Mouse (Mus musculus) brown adipose tissue, adult 24 weeks (tissue): ENCODE measurements around the gene Cops4. TPM values are rescaled to one million over a fixed set of nuclear protein-coding genes. Genes with fewer than 3 reads are reported as not detected.

Experiments used
- H3K27ac ChIP-seq: fragments of 200-500 bp; replicated peaks from 2 replicates; pipeline ENCODE4 v1.5.1; 2012; ENCODE audit warnings: low read depth, mild to moderate bottlenecking, low read length
- H3K4me1 ChIP-seq: fragments of 200-500 bp; 2 replicates; pipeline ENCODE4 v1.6.1; 2012; ENCODE audit warnings: low read length, mixed read lengths; ENCODE audit not compliant: control insufficient read depth, insufficient read depth, insufficient read length
- H3K4me3 ChIP-seq: fragments of 200-500 bp; 2 replicates; pipeline ENCODE4 v1.5.1; 2012; ENCODE audit warnings: low read depth, mild to moderate bottlenecking, low read length, moderate library complexity; ENCODE audit not compliant: insufficient read depth
- polyA plus RNA-seq: library from polyadenylated mRNA; stranded (reverse); fragments of >200 nt; gene quantifications from 2 replicates; pipeline ENCODE4 v1.2.4, GENCODE M21; 2012; ENCODE audit not compliant: missing spikeins, insufficient read depth, insufficient read length

Gene Cops4
- polyA plus RNA-seq, 1 experiment: 61.2 TPM

DNA sequence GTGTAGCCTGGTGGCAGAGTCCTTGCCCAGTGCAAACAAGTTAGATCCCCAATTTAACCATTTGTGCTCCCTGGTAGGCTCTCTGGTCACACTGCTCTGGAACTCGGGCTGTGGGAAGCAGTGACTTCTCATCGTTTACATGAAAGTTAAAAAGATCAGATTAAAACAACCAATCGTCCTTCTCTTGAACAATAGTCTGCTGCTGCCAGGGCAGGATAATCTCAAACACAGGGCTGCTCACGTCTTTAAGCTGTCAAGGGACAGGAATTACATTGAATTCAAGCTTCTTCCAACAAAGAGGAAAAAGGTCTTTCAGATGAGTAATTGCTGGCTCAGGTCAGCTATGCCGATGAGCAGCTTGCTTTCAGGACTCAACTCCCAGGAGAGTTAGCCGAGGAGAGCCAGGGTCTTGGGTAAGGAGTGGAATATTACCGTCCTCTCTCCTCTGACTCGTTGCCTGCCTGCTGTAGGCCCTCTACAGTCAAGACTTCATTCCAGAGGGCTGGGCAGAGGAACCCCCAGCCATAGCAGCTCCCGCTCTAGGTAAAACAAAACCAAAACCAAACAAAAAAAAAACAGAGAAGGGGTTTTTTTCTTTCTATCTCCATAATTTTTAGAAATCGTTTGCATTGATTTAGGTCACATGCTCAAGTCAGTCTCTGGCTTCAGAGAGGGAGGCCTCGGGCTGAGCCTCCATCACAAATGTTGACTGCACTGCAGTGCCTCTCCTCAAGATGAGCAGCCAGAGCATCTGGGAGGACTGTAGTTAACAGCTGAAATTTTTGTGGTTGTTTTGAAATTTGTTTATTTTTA is 63.7 kb downstream of the Cops4 start:
- Histone ChIP-seq H3K4me1 (no peaks in the 10 kb centered on the region), H3K4me3 (no peak overlapping the region), H3K27ac (no peak overlapping the region)

DNA sequence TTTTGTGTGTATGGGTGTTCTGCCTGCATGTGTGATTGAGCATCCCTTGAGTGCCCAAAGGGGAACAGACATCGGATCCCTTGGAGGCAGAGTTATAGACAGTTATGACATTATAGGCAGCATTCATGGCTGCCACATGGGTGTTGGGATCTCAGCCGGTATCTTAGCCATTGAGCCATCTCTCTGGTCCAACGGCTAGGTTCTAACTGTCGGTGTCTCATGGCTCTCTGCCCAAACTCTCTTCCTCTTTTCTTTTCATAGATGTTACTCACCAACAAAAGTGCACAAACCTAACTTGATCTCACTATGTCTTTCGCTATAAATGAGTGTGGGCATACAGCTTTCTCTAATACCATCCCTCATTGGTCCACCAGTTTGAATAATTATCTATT is 64.3 kb downstream of the Cops4 start:
- H3K4me1 ChIP-seq: no peaks in the 10 kb centered on the region
- no peak overlapping the region for H3K27ac ChIP-seq
- H3K4me3 ChIP-seq: no peak overlapping the region

DNA sequence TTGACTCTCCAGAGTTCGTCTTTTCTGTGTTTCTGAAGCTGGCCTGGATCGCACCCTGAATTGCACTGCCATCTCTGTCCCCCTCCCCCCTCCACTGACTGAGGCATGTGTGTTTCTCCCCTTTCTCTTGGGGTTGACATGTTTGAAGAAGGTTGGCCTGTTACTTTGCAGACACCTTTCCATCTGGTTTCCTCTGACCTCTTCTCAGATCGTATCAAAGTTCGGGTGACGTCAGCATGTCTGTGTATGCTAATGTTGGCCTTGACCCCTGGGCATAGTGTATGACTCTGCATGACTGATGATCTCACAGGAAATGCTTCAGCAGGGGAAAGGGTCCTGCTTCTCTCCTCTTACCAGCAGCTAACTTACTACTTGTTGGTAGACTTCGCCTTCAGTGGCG is 65.0 kb downstream of the Cops4 start:
- H3K4me3 ChIP-seq: no peak overlapping the region
- H3K27ac ChIP-seq: no peak overlapping the region
- H3K4me1 ChIP-seq: no peaks in the 10 kb centered on the region

DNA sequence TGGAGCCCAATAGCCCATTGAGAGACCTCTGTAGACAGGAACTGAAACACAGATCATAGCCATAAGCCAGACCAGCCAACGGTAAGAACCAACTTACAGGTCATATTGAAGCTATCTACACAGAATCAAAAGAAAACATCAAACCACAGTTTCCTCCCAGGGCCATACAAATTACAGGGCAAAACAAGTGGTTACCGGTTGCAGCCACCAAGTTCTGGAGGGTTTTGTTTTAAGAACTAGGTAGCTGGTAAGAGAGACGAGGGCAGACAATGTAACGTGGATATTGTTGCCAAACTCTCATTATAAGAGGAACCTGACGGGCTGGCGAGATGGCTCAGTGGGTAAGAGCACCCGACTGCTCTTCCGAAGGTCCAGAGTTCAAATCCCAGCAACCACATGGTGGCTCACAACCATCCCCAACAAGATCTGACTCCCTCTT is 67.1 kb downstream of the Cops4 start:
- H3K4me1 ChIP-seq: no peaks in the 10 kb centered on the region
- H3K27ac ChIP-seq: no peak overlapping the region
- H3K4me3 ChIP-seq: no peak overlapping the region

DNA sequence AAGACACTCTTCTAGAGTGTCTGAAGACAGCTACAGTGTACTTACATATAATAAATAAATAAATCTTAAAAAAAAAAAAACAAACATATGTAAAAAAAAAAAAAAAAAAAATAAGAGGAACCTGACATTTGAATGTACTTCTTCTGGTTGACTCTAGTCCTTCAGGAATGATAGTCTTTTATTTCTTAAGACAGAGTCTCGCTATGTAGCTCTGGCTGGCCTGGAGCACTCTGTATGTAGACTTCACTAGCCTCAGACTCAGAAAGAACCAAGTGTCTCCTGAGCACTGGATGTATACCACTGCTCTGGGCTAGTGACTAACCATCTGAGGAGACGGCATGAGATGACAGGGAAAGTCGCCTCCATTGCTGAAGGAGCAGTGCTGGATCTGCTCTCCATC is 67.5 kb downstream of the Cops4 start:
- H3K4me3 ChIP-seq: no peak overlapping the region
- no peaks in the 10 kb centered on the region for H3K4me1 ChIP-seq
- H3K27ac ChIP-seq: no peak overlapping the region

DNA sequence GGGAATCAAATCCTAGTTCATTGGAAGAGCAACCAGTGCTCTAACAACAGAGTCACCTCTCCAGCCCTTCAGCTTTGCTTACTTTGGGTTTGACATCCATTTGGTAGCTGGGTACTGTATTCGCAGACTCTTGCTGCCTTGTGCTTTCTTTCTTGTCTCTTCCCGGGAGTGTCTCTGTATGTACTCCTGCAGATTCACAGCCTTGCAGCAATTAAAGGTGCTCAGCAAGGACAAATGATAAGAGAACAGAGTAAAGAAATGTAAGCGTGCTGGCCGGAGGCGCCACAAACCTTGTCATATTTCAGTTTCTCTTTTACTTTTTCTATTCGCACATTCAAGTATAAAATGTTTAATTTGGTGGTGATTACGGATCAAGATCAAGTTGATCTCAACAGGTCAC is 69.0 kb downstream of the Cops4 start:
- Histone ChIP-seq H3K27ac (no peak overlapping the region), H3K4me1 (no peaks in the 10 kb centered on the region), H3K4me3 (no peak overlapping the region)

DNA sequence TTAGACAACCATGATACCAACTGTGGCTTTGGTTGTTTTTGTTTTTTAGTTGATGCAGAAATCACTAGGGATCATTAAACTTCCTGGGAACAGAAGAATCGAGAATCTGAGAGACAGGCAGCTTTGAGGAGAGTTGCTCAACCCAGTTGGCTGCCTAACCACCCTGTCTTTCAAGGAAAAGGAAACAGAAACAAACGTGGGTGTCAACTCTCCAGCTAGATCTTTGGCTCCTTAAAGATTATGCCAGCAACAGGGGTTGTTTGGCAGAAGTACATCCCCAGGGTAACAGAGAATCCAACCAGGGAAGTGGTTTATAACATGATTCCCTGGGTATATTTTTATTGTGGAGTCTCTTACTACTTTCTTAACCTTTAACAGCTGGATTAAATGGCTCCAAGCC is 69.5 kb downstream of the Cops4 start:
- Histone ChIP-seq H3K4me3 (no peak overlapping the region), H3K4me1 (no peaks in the 10 kb centered on the region), H3K27ac (no peak overlapping the region)

DNA sequence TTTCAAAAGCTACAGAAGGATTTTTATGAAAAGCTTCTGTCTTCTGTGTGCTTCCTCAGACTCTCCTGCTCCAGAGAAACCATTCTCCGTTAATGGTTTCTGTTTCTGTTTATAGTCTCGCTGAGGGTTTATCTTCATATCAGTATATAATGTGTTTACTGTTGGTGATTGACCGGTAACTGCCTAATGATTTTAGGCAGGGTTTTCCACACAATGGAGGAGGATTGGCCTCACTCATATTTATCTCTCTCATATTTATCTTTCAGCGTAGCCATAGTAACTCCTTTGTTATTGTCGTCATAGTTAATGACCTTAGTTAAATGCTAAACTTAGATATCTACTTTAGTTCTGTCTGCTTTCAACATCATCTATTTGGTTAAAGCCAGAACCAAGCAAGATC is 72.4 kb downstream of the Cops4 start:
- Histone ChIP-seq H3K4me3 (no peak overlapping the region), H3K27ac (no peak overlapping the region), H3K4me1 (no peaks in the 10 kb centered on the region)

DNA sequence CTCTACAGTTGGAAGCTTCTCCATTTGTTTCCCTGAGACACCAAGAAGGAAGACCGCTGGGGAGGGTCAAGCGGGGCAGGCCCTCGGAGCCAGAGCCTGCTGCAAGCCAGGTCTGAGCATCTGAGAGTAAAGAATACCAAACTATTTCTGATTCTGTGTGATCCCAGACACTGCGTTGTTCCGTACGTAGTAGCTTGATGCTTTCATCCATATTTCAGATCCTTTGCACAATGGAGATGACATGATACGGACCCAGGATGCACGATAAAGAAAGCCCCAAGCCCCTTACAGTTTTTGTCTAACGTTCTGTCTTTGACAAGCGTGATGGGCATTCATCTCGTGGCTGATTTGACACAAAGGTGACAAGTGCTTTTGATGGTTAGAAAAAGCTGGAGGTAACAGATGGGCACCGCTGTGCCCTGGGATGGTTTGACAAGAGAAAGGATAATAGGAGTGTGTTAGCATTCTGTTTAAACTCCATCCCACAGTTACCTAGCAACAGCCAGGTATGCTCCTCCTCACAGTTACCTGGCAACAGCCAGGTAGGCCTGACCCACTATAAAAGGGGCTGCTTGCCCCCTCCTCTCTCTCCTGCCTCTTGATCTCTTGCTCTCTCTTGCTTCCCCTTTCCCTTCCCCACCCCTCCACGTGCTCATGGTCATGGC is 76.8 kb downstream of the Cops4 start:
- Histone ChIP-seq H3K27ac (no peak overlapping the region), H3K4me3 (no peak overlapping the region), H3K4me1 (no peaks in the 10 kb centered on the region)

DNA sequence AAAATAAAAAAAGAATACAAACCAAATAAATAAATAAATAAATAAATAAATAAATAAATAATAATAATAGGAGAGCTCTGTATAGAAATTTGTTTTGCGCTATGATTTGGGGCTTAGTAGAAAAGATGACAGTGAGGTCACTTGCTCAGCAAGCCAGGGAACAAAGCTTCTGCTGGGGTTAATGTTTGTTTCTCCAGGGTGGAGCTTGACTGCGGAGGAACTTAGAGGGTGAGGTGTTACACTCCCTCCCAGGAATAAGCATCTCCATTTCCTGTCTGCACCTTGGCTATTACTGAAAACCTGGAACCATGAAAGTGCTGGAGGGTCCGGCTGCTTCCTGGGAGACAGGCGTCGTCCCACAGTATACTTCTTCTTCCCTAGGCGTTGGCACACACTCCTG is 77.9 kb downstream of the Cops4 start:
- H3K4me3 ChIP-seq: no peak overlapping the region
- H3K27ac ChIP-seq: no peak overlapping the region
- no peaks in the 10 kb centered on the region for H3K4me1 ChIP-seq

Other genes starting within 250 kb of the Cops4 start
- 85.1 and 89.8 TPM in 2 replicates for gene Sec31a, start 102.1 kb upstream of the Cops4 start, polyA plus RNA-seq
- 3.7 and 5.3 TPM in 2 replicates for gene Lin54, start 17.7 kb upstream of the Cops4 start, polyA plus RNA-seq
- gene Plac8, start 53.9 kb downstream of the Cops4 start, polyA plus RNA-seq: 2.9 TPM in 1 of 2 replicates, not detected in the other
- gene Coq2, start 156.8 kb downstream of the Cops4 start, polyA plus RNA-seq: 66.5 and 77.7 TPM in 2 replicates
- gene Hpse, start 201.4 kb downstream of the Cops4 start, polyA plus RNA-seq: 1.1 and 1.7 TPM in 2 replicates